Mouse (Mus musculus): ENCODE measurements at regions not wholly inside any gene's neighbourhood (a gene's known extent, or its start where the extent isn't known, plus 50 kb on each side); places are given as distances from the start of the nearest gene placed in this dataset.

- TF ChIP-seq CTCF (IDR thresholded peaks at IDR 0.05; ENCODE audit: control insufficient read depth, insufficient read depth, insufficient read length): no peak
- TF ChIP-seq USF1 (IDR thresholded peaks at IDR 0.05; ENCODE audit: low read depth): no peak
Measured at GRCm38 (mm10) chr1:168487492-168487891, 55.4 kb upstream of the Pbx1 start.
